Mouse (Mus musculus) kidney, embryonic 16.5 days (tissue): ENCODE measurements around the gene Cldn7. TPM values are rescaled to one million over a fixed set of nuclear protein-coding genes. Genes with fewer than 3 reads are reported as not detected.

Experiments
- ATAC-seq: fragments of 200-750 bp; cut with Nextera tagmentation; 2 replicates; pipeline ENCODE4 v1.8.0; 2017; ENCODE audit warnings: moderate TSS enrichment; ENCODE audit not compliant: low FRiP score, low TSS enrichment
- H3K27ac ChIP-seq: fragments of 300-500 bp; sonication (generic); 2 replicates; pipeline ENCODE4 v1.5.1; 2014; ENCODE audit warnings: low read length
- H3K27me3 ChIP-seq: fragments of 300-500 bp; sonication (generic); 2 replicates; pipeline ENCODE4 v1.6.1; 2014; ENCODE audit warnings: low read length, control low read depth, mixed read lengths; ENCODE audit not compliant: insufficient read depth
- H3K36me3 ChIP-seq: fragments of 300-500 bp; sonication (generic); 2 replicates; pipeline ENCODE4 v1.6.1; 2014; ENCODE audit warnings: low read length, control low read depth, mixed read lengths; ENCODE audit not compliant: insufficient read depth
- H3K4me1 ChIP-seq: fragments of 300-500 bp; sonication (generic); 2 replicates; pipeline ENCODE4 v1.6.1; 2014; ENCODE audit warnings: low read length, control low read depth, mixed read lengths; ENCODE audit not compliant: insufficient read depth
- H3K4me2 ChIP-seq: fragments of 300-500 bp; sonication (generic); replicated peaks from 2 replicates; pipeline ENCODE4 v1.6.1; 2014; ENCODE audit warnings: low read depth, low read length
- H3K4me3 ChIP-seq: fragments of 300-500 bp; sonication (generic); 2 replicates; pipeline ENCODE4 v1.5.1; 2014; ENCODE audit warnings: mild to moderate bottlenecking, low read length
- H3K9ac ChIP-seq: fragments of 300-500 bp; sonication (generic); replicated peaks from 2 replicates; pipeline ENCODE4 v1.6.1; 2014; ENCODE audit warnings: low read length
- H3K9me3 ChIP-seq: fragments of 300-500 bp; sonication (generic); 2 replicates; pipeline ENCODE4 v1.6.1; 2016; ENCODE audit warnings: low read length, control low read depth
- WGBS: fragments of 180-500 bp; shearing (Covaris S2); extraction: QIAGEN DNeasy Blood & Tissue Kit; methylation state at CpG from one replicate; pipeline ENCODE4 v1.1.7; 2014; 5-methylcytosine and 5-hydroxymethylcytosine counted together
- polyA plus RNA-seq: library from polyadenylated mRNA; unstranded; fragments of >200 nt; fragmentation: Nextera tagmentation; extraction: Ambion mirVana; gene quantifications from 2 replicates; pipeline ENCODE4 v1.2.1, GENCODE M21; 2015

Gene Cldn7
- polyA plus RNA-seq, 1 experiment from 2014 or later, result 225 TPM

DNA sequence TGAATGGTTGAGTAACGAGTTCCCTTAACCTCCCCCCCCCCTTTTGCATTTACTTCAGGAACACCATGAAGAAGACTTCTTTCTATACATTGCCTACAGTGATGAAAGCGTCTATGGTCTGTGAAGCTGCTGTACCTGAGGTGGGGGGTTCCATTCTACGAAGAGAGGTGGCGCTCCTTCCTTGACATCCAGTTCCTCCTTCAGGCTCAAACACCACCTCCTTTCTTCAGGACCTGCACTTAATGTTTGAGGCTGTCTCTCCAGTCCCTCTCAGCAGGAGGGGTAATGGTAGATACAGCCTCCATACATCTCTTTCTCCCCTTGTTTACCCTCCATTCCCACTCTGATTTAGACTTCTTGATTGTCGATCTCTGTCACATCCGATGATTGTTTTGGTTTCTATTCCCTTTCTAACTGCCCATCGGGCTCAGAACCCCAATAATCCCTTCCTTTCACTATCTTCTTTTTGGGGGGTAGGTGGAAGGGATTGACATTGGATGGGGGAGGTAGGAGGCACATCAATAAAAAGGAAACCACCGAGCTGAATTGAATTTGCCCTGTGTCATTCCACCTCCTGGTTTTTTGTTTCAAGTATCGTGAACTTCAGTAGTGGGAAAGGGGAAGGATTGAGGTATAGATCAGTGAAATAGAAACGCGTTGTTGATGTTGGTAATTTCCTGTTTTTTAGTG, 30.0 kb downstream of the Cldn7 start:
- Histone ChIP-seq H3K4me2 (peak overlapping the region; percentile 50), H3K4me3 (peak overlapping the region; percentile 98; the same call in 1 of the 2 replicates), H3K4me1 (peaks cover 32% of the 10 kb centered on the region), H3K9ac (no peak overlapping the region), H3K27ac (no peak overlapping the region), H3K36me3 (peaks cover 34% of the 10 kb centered on the region), H3K27me3 (no peaks in the 10 kb centered on the region), H3K9me3 (no peaks in the 10 kb centered on the region)
- WGBS, result 88% methylated on average over 11 of the region's 11 CpGs
- no peak for ATAC-seq

DNA sequence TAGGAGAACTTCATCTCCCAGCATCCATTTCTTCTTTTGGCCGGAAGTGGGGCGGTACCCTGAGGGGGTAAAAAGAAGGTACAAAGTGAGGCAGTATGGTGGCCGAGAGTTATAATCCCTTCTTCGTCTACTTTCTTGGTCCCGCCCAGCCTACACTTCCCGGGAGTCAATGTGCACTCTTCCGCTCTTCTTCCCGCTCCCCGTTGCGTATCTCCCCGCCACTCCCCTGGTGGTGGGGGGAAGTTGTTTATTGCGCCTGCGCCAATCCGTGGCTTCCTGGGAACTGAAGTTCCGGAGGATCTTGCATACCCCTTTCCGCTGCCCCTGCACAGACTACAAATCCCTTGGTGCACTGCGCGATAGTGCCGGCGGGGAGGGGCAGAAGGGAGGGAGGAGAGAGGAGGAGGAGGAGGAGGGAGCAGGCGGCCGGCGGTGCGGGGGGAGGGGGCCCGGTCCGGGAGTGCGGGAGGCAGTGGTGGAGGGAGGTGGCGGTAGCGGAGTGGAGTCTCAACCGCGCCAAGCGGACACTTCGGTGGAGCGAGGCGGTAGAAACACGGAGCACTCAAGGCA, 30.9 kb downstream of the Cldn7 start, which contains the start of gene Phf23:
Gene Phf23, plus strand, starts transcription at position 387 of the 570 bp plus-strand sequence.
- peaks cover 31% of the 10 kb centered on the region for H3K36me3 ChIP-seq
- H3K4me2 ChIP-seq, result peak within 1 kb of the TSS; percentile 60
- peak within 1 kb of the TSS; percentile 94 for H3K9ac ChIP-seq
- H3K27me3 ChIP-seq, result no peaks in the 10 kb centered on the region
- no peaks in the 10 kb centered on the region for H3K9me3 ChIP-seq
- H3K4me3 ChIP-seq, result peak within 1 kb of the TSS; percentile 98
- peaks cover 30% of the 10 kb centered on the region for H3K4me1 ChIP-seq
- peak; percentile 85 for ATAC-seq
- under 1% methylated on average over 34 of the region's 36 CpGs for WGBS
- H3K27ac ChIP-seq, result peak within 1 kb of the TSS; percentile 99

DNA sequence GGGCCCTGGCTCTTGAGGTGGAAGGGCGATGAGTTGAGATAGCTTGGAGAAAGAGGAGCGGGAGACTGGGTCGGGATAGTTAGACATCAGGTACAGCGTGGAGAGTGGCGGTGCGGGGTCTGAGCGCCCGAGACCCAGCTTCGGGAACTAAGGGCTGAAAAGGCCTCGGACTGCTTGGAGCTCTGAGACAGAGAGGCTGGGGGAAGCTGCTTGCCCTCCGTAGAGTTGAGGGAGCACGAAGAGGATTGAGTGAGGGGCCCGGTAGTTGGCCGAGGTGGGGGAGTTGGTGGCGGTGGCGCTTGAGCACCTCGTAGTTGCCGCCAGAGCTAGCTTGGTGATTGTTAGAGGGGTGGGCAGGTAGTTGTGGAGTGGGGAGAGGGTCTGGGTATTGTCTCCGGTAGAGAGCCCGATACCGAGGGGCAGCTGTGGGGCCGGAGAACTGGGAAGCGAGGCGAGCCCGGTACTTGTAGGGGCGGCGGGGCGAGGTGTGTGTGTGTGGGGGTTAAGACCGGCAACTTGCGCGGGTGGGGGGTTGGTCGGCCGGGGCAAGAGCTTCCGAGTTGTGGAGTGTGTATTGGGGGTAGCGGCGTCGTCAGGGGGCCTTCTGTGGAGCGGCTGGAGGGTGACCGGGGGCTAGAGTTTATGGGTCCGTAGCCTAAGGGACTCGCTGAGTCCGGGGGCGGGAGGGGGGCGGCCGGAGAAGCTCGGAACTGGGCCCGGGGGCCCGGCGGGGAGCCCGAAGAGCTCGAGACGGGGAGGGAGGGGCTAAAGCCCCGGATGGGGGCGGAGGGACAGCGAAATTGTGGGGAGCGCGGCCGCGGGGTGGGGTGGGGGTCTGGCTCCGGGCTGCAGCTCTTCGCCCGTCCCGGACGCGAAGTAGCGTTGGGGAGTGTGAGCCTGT, 31.8 kb downstream of the Cldn7 start:
- H3K36me3 ChIP-seq, result peaks cover 31% of the 10 kb centered on the region
- no peaks in the 10 kb centered on the region for H3K9me3 ChIP-seq
- H3K4me3 ChIP-seq, result peak overlapping the region; percentile 98
- under 1% methylated on average over 52 of the region's 66 CpGs for WGBS
- peak; percentile 2 for ATAC-seq
- H3K9ac ChIP-seq, result peak overlapping the region; percentile 94
- H3K4me1 ChIP-seq, result peaks cover 30% of the 10 kb centered on the region
- no peaks in the 10 kb centered on the region for H3K27me3 ChIP-seq
- peak overlapping the region; percentile 60 for H3K4me2 ChIP-seq
- peak overlapping the region; percentile 99 for H3K27ac ChIP-seq

DNA sequence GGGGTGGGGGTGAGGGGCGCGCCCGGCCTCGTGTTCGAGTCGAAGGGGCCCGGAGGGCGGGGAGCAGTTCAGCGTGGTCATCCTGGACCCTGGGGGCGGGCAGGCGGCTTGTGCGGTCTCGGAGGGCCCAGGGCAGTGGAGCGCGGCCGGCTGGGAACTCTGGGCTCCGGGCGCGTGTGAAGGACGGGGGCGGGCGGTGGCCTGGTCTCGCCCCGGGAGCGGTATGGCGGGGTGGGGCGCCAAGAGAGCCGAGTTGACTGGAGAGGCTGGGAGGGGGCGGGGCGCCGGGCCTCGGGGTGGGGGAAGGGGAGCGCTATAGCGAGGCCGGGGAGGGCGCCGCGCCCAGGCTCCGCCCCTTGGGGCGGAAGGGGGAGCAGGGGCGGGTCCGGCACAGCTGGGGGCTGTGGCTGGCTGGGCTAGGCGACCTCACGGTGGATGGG, 32.5 kb downstream of the Cldn7 start:
- WGBS, result 1% methylated on average over 31 of the region's 44 CpGs
- Histone ChIP-seq H3K27ac (peak overlapping the region; percentile 99), H3K36me3 (peaks cover 33% of the 10 kb centered on the region), H3K4me1 (peaks cover 37% of the 10 kb centered on the region), H3K4me3 (peak overlapping the region; percentile 98), H3K9ac (peak overlapping the region; percentile 94), H3K27me3 (no peaks in the 10 kb centered on the region), H3K4me2 (peak overlapping the region; percentile 60), H3K9me3 (no peaks in the 10 kb centered on the region)
- ATAC-seq, result peak; percentile 69

DNA sequence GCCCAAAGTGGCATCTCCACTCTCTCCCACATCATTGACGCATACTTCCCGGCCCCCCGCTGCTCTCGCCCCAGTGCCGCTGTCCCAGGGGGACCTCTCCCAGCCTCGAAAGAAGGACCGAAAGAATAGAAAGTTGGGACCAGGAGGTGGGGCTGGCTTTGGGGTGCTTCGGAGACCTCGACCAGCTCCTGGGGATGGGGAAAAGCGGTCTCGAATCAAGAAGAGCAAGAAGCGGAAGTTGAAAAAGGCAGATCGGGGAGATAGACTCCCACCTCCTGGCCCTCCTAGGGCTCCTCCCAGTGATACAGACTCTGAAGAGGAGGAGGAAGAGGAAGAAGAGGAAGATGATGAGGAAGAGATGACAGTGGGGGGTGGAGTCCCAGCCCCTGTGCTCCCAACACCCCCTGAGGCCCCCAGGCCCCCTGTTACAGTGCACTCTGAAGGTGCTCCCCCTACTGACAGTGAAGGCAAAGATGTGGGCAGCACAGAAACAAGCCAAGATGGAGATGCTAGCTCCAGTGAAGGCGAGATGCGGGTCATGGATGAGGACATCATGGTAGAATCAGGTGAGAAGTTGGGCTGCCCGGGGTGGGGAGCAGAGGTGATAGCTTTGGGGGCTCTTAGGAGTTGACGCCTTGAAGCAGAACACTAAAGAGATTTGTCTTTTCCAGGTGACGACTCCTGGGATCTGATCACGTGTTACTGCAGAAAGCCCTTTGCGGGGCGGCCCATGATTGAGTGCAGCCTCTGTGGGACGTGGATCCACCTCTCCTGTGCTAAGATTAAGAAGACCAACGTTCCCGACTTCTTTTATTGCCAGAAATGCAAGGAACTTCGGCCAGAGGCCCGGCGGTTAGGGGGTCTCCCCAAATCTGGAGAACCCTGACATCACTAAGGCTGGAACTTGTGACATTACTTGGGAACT, 34.2 kb downstream of the Cldn7 start:
- no peaks in the 10 kb centered on the region for H3K27me3 ChIP-seq
- 91% methylated on average over 27 of the region's 27 CpGs for whole genome bisulfite sequencing

DNA sequence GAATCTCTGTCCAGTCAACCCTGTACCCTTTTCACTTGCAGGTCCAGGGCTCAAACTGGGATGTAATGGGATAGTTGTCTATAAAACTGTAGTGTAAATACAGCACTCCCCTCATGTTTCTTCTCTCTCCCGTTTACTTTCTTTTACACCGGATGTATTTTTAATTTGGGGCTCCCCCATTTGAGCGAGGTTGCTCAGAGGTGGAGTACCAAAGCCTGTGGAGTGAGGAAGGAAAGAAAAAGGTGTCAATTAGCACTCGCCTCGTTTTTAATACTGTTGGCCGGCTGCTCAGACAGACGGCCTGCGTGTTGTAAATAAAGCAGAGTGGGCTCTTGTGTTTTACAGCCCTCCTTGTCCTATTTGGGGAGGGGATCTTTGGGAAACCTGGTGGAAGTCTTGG, 35.1 kb downstream of the Cldn7 start:
- Histone ChIP-seq H3K4me2 (no peak overlapping the region), H3K9ac (no peak overlapping the region), H3K27ac (peak overlapping the region; percentile 97), H3K9me3 (no peaks in the 10 kb centered on the region), H3K4me1 (peaks cover 41% of the 10 kb centered on the region), H3K36me3 (peaks cover 29% of the 10 kb centered on the region), H3K27me3 (no peaks in the 10 kb centered on the region), H3K4me3 (no peak overlapping the region)
- WGBS, result 60% methylated on average over 8 of the region's 8 CpGs
- no peak for ATAC-seq

More for the DNA sequence above, 34.2 kb downstream of the Cldn7 start:
- no peak for ATAC-seq
- H3K4me1 ChIP-seq, result peaks cover 45% of the 10 kb centered on the region
- no peak overlapping the region for H3K9ac ChIP-seq
- peaks cover 34% of the 10 kb centered on the region for H3K36me3 ChIP-seq
- H3K27ac ChIP-seq, result no peak overlapping the region
- peak overlapping the region; percentile 2; the same call in 1 of the 2 replicates for H3K4me3 ChIP-seq
- no peak overlapping the region for H3K4me2 ChIP-seq
- no peaks in the 10 kb centered on the region for H3K9me3 ChIP-seq

DNA sequence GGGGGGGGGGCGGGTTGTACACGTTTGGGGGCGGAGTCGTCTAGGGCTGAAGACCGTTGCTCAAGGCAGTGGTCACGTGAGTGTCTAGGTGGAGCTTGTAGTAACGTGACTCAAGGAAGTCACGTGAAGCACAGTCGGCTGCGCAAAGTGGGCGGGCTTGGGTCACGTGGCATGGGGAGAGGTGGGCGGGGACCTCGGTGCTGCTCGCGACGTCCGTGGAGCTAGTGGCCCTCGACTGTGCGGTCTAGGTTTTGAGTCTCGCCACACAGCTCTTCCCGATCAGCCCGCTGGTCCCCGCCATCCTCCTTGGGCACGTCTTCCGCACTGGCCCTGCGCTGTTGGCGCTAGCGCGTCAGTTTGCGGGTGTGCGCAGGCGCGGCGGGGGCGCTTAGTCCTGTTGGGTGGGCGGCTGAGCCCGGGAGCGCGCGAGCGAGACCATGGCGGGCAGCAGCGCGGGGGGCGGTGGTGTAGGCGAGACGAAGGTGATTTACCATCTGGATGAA, 35.9 kb downstream of the Cldn7 start, which contains the start of gene Dvl2:
Gene Dvl2, plus strand, starts transcription at position 200 of the 503 bp plus-strand sequence.
- Histone ChIP-seq H3K9ac (peak within 1 kb of the TSS; percentile 87), H3K4me3 (peak within 1 kb of the TSS; percentile 80), H3K4me1 (peaks cover 36% of the 10 kb centered on the region), H3K4me2 (peak within 1 kb of the TSS; percentile 82), H3K9me3 (no peaks in the 10 kb centered on the region), H3K27me3 (no peaks in the 10 kb centered on the region), H3K36me3 (peaks cover 34% of the 10 kb centered on the region), H3K27ac (peak within 1 kb of the TSS; percentile 97)
- peak; percentile 33 for ATAC-seq
- WGBS, result 1% methylated on average over 48 of the region's 48 CpGs

DNA sequence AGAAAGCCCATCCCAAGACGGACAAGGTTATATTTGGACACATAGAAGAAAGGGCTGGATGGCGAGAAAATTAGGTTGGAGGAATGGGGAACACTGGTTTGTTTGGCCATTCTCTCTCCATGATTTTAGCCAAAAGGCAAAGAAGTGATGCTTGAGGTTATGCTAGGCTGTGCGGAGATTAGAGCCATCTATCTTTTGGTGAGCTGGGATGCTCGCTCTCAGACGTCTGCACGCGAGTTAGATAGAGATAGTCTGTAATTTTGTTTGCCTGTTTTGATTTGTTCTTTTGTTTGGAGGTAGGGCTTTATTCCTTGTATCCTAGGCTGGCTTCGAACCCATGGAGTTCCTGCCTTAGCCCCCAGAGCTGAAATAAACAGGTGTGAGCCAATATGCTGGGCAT, 36.6 kb downstream of the Cldn7 start:
- H3K27ac ChIP-seq, result peak overlapping the region; percentile 97
- ATAC-seq, result no peak
- WGBS, result 11% methylated on average over 8 of the region's 8 CpGs

More for the DNA sequence above, 36.6 kb downstream of the Cldn7 start:
- no peaks in the 10 kb centered on the region for H3K9me3 ChIP-seq
- peak overlapping the region; percentile 82 for H3K4me2 ChIP-seq
- H3K4me3 ChIP-seq, result peak overlapping the region; percentile 80
- peaks cover 41% of the 10 kb centered on the region for H3K36me3 ChIP-seq
- H3K4me1 ChIP-seq, result peaks cover 36% of the 10 kb centered on the region
- peak overlapping the region; percentile 87 for H3K9ac ChIP-seq
- no peaks in the 10 kb centered on the region for H3K27me3 ChIP-seq
